Mouse (Mus musculus) kidney, adult 2 months (tissue): Measurements from ENCODE around the gene Rbm18. TPM values are rescaled to one million over a fixed set of nuclear protein-coding genes. Genes with fewer than 3 reads are reported as not detected.
"Not testable (repeated sequence)": the region's sequence is repeated elsewhere in the genome, so short reads cannot be mapped to it uniquely, and the experiment has no call there.

Experiments used
- DNase-seq: peaks from one replicate; pipeline ENCODE4 v3.0.0; 2021
- H3K27ac ChIP-seq: fragments of 200-500 bp; 2 replicates; pipeline ENCODE4 v1.5.1; 2012; ENCODE audit warnings: low read depth, low read length, control low read depth, inconsistent platforms; ENCODE audit not compliant: insufficient read depth
- H3K27me3 ChIP-seq: fragments of 200-500 bp; replicated peaks from 2 replicates; pipeline ENCODE4 v1.6.1; 2012; ENCODE audit warnings: mild to moderate bottlenecking, moderate library complexity, low read length, inconsistent platforms; ENCODE audit not compliant: control insufficient read depth, insufficient read depth
- H3K36me3 ChIP-seq: fragments of 200-500 bp; 2 replicates; pipeline ENCODE4 v1.6.1; 2012; ENCODE audit warnings: mild to moderate bottlenecking, moderate library complexity, low read length, inconsistent platforms; ENCODE audit not compliant: control insufficient read depth, insufficient read depth
- H3K4me1 ChIP-seq: fragments of 200-500 bp; 2 replicates; pipeline ENCODE4 v1.6.1; 2011; ENCODE audit warnings: low read length; ENCODE audit not compliant: control insufficient read depth, insufficient read depth
- H3K4me3 ChIP-seq: fragments of 200-500 bp; 2 replicates; pipeline ENCODE4 v1.5.1; 2011; ENCODE audit warnings: mild to moderate bottlenecking, low read depth, low read length, control low read depth; ENCODE audit not compliant: insufficient read depth
- CTCF ChIP-seq: fragments of 200-500 bp; conservative IDR thresholded peaks from 2 replicates; pipeline ENCODE4 v1.5.1; 2011; ENCODE audit warnings: low read depth, mild to moderate bottlenecking, control low read depth, low read length, moderate library complexity, mixed read lengths; ENCODE audit not compliant: insufficient read depth, insufficient read length
- POLR2A ChIP-seq: fragments of 200-500 bp; IDR thresholded peaks from one replicate; pipeline ENCODE4 v1.6.1; 2011; ENCODE audit warnings: low read depth, low read length, control low read depth
- WGBS: fragments of 180-500 bp; shearing (Covaris S2); methylation state at CpG from one replicate; pipeline ENCODE4 v1.1.7; 2018; 5-methylcytosine and 5-hydroxymethylcytosine counted together
- polyA plus RNA-seq: library from polyadenylated mRNA; depleted of rRNA; stranded (reverse); fragments of >200 nt; gene quantifications from 2 replicates; pipeline ENCODE4 v1.2.3, GENCODE M21; 2012

Gene Rbm18
- polyA plus RNA-seq, 1 experiment, result 15.2 TPM

- H3K4me1 ChIP-seq, result no peaks in the 10 kb centered on the region
- DNase-seq, result no peak
- H3K36me3 ChIP-seq, result no peaks in the 10 kb centered on the region; the same call in 1 of the 2 replicates
- WGBS, result 72% methylated on average over 4 of the region's 4 CpGs
- H3K27me3 ChIP-seq, result no peaks in the 10 kb centered on the region
- no peak overlapping the region for H3K4me3 ChIP-seq
- TF ChIP-seq POLR2A (no peak), CTCF (no peak)
- no peak overlapping the region for H3K27ac ChIP-seq
Observed at GRCm38 (mm10) chr2:36172136-36172535, 35.6 kb upstream of the Rbm18 start.

- 70% methylated on average over 4 of the region's 4 CpGs for WGBS
Observed at GRCm38 (mm10) chr2:36169176-36169575, 32.6 kb upstream of the Rbm18 start.

DNA sequence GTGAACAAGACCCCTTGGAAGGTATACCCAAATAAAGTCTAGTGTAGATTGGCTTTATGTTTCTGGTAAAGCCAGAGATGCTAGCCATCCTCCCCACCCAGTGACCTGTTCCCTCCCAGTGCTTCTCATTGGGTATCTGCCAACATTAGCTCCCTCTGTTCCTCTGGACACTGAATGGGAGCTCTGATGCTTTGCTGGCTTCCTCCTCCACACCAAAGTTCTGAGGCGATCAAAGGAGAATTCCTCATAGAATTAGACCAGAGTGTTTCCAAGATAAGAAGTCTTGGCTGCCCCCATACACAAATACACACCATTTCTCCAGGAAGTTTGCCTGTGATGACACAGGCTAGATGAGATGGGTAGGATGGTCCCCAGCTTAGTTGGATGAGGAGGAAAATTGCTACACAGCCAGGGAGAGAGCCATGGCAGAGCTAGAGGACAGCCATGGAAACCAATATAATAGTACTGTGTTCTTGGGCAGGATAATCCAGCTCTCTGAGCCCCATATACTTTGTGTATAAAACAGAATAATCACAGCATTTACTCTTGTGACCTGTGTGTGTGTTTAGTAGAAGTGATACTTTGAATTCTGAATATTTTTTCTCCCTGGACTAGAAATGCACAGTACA is 31.5 kb upstream of the Rbm18 start:
- Histone ChIP-seq H3K36me3 (no peaks in the 10 kb centered on the region; the same call in 1 of the 2 replicates), H3K27ac (no peak overlapping the region), H3K27me3 (no peaks in the 10 kb centered on the region), H3K4me1 (no peaks in the 10 kb centered on the region), H3K4me3 (no peak overlapping the region)
- TF ChIP-seq CTCF (no peak), POLR2A (no peak)
- WGBS, result 74% methylated on average over 1 of the region's 1 CpGs
- no peak for DNase-seq

More at GRCm38 (mm10) chr2:36169176-36169575, 32.6 kb upstream of the Rbm18 start:
- H3K27me3 ChIP-seq, result no peaks in the 10 kb centered on the region
- DNase-seq, result no peak
- TF ChIP-seq POLR2A (no peak), CTCF (no peak)
- H3K4me3 ChIP-seq, result no peak overlapping the region
- no peak overlapping the region for H3K27ac ChIP-seq
- no peaks in the 10 kb centered on the region for H3K4me1 ChIP-seq
- no peaks in the 10 kb centered on the region; the same call in 1 of the 2 replicates for H3K36me3 ChIP-seq

DNA sequence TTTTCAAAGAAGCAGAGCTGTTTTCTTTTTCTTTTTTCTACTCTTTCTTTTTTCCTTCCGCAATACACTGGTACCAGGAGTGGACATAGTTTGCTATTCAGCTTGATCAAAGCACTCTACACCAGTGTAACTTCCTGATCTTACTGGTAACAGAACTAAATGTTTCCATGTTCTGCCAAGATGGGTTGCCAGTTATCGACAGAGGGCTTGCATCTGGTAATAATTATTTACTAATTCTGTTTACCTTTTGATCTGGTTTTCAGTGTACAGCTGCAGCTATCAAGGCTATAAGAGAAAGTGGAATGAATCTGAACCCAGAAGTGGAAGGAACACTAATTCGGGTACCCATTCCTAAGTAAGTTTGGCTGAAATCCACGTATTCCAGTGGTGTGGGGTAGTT is 22.8 kb upstream of the Rbm18 start:
- Histone ChIP-seq H3K4me1 (no peaks in the 10 kb centered on the region), H3K27me3 (no peaks in the 10 kb centered on the region), H3K4me3 (no peak overlapping the region), H3K27ac (no peak overlapping the region), H3K36me3 (peaks cover 2% of the 10 kb centered on the region)
- WGBS, result 82% methylated on average over 4 of the region's 4 CpGs
- DNase-seq, result no peak
- TF ChIP-seq CTCF (no peak), POLR2A (no peak)

DNA sequence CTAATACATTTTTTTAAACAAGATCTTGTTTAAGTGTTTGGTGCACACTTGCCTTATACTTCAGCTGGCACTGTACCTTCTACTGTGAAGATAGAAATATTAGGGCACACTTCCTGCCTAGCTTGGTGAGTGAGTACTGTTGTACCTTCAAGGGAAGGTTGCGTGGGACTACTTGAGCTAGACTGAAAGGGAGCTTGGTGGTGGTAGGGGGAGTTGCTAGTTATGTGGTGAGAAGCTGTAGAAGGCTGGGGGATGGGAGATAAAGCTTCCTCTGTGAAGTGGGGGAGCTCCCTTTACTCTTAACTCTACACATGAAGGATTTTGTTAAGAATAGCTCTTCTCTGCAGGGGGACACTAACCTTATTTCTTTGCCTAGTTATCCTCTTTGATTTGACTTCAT is 20.9 kb upstream of the Rbm18 start:
- no peak overlapping the region for H3K27ac ChIP-seq
- no peaks in the 10 kb centered on the region for H3K27me3 ChIP-seq
- H3K4me3 ChIP-seq, result no peak overlapping the region
- TF ChIP-seq CTCF (no peak), POLR2A (no peak)
- H3K36me3 ChIP-seq, result peaks cover 5% of the 10 kb centered on the region
- DNase-seq, result no peak
- no peaks in the 10 kb centered on the region for H3K4me1 ChIP-seq
- 98% methylated on average over 1 of the region's 1 CpGs for WGBS

GRCm38 (mm10) chr2:36152401-36152800 is 15.8 kb upstream of the Rbm18 start:
- 98% methylated on average over 4 of the region's 4 CpGs for WGBS
- DNase-seq, result not testable (repeated sequence)

GRCm38 (mm10) chr2:36148876-36149365 is 12.3 kb upstream of the Rbm18 start:
- Histone ChIP-seq H3K4me1 (no peaks in the 10 kb centered on the region), H3K4me3 (no peak overlapping the region), H3K27me3 (no peaks in the 10 kb centered on the region), H3K27ac (no peak overlapping the region), H3K36me3 (peaks cover 1% of the 10 kb centered on the region; the same call in 1 of the 2 replicates)
- DNase-seq, result no peak
- WGBS, result 69% methylated on average over 7 of the region's 7 CpGs
- TF ChIP-seq CTCF (no peak), POLR2A (no peak)

More at GRCm38 (mm10) chr2:36152401-36152800, 15.8 kb upstream of the Rbm18 start:
- H3K4me3 ChIP-seq, H3K27ac ChIP-seq, H3K4me1 ChIP-seq, H3K27me3 ChIP-seq, H3K36me3 ChIP-seq: not testable (repeated sequence)

- H3K36me3 ChIP-seq, result no peaks in the 10 kb centered on the region; the same call in 1 of the 2 replicates
- H3K4me3 ChIP-seq, result no peak overlapping the region
- DNase-seq, result peak; percentile 30
- TF ChIP-seq CTCF, result no peak
- no peak for TF ChIP-seq POLR2A
- H3K27ac ChIP-seq, result no peak overlapping the region
- no peaks in the 10 kb centered on the region for H3K27me3 ChIP-seq
- peaks cover 13% of the 10 kb centered on the region; the same call in 1 of the 2 replicates for H3K4me1 ChIP-seq
- 33% methylated on average over 2 of the region's 2 CpGs for WGBS
Observed at GRCm38 (mm10) chr2:36139096-36139495, 2.5 kb upstream of the Rbm18 start.
